Mouse (Mus musculus) megakaryocyte, embryonic 14.5 days (primary cell): ENCODE measurements around the gene Itpk1.

ENCODE experiments used
- FLI1 ChIP-seq: IDR thresholded peaks from 2 replicates; pipeline ENCODE4 v1.6.1; 2012; ENCODE audit warnings: low read length, inconsistent platforms, mixed read lengths
- GATA1 ChIP-seq: IDR thresholded peaks from 3 replicates; pipeline ENCODE4 v1.6.1; 2012; ENCODE audit warnings: mixed read lengths, low read length, inconsistent platforms, borderline replicate concordance

DNA sequence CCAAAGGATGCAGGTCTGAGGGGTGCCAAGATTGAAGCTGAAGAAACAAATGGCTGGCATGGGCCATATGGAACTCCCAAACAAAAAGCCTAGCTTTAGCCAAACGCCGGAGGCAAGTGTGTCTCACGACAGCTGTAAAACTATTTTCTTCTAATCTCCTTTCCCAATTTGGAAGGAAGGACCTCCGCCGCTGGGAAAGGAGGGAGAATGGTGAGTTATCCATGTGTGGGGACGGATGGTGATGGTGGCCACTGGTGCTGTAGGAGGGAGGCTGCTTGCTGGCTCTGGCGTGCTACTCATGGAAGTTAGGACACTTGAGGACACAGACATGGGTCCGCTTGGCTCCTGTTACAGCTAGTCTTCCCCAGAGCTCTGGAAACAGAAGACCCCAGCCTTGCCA lies 164.5 kb downstream of the Itpk1 start:
- TF ChIP-seq GATA1 (no peak), FLI1 (no peak)
